Comparison of ENCODE assay signal across 12 mouse cellular contexts in genomic region chrX:16911911-16912310, GRCm38 (mm10). TPM values are rescaled to one million over a fixed set of nuclear protein-coding genes. Genes with fewer than 3 reads are reported as not detected.
DNase-seq lines count a peak whose midpoint lies in the region; ATAC-seq and TF ChIP-seq lines count a peak whose summit lies in the region.
"Had no signal": no experiment of that assay in that cellular context is flagged by ENCODE, and none has a peak within 500 bp of the region (broad histone marks: within the 10 kb centered on the region; RNA-seq: fewer than 3 reads in every experiment).

No protein-coding gene starts in this region.

- H3K27ac ChIP-seq in kidney, embryonic 14.5 days (ENCODE audit: low read depth, low read length): no peak overlapping the region
- H3K27ac ChIP-seq in cortical plate, adult 2 months (ENCODE audit: insufficient read depth, low read length): no peak overlapping the region
- no peak overlapping the region for H3K27ac ChIP-seq in forebrain, embryonic 13.5 days
- H3K27ac ChIP-seq in midbrain, embryonic 10.5 days (replicated peaks): no peak overlapping the region

- DNase-seq in kidney, adult 8-10 months: no peak
- no peak for DNase-seq in midbrain, embryonic 10.5 days (ENCODE audit: low spot score)
- DNase-seq in urinary bladder, adult 18-20 months (ENCODE audit: low spot score in 2 of 2): no peak
- no peak for DNase-seq in natural killer cell, adult 2 months (ENCODE audit: low spot score in 2 of 2)
- DNase-seq in cerebellum, postnatal 4 days (ENCODE audit: low spot score in 2 of 2): no peak
- DNase-seq: right cerebral cortex, postnatal 14 days; thymus, postnatal 36 days had no signal

- H3K36me3 ChIP-seq in kidney, embryonic 14.5 days (ENCODE audit: control insufficient read depth, insufficient read depth, low read length): no peaks in the 10 kb centered on the region
- H3K36me3 ChIP-seq in forebrain, embryonic 13.5 days (ENCODE audit: poor library complexity, severe bottlenecking): no peaks in the 10 kb centered on the region
- H3K36me3 ChIP-seq in midbrain, embryonic 10.5 days: no peaks in the 10 kb centered on the region

- peak overlapping the region; percentile 32; the same call in 1 of the 2 replicates for H3K4me2 ChIP-seq in kidney, embryonic 14.5 days (replicated peaks; ENCODE audit: low read depth, low read length)
- H3K4me2 ChIP-seq in forebrain, embryonic 13.5 days: peak overlapping the region; percentile 58

- no peak overlapping the region for H3K9ac ChIP-seq in kidney, embryonic 14.5 days (ENCODE audit: low read depth, low read length)
- 0 out of 2 replicates have a peak overlapping the region, but pooled peaks have one; percentile 8 for H3K9ac ChIP-seq in forebrain, embryonic 13.5 days

- H3K4me3 ChIP-seq in kidney, embryonic 14.5 days (ENCODE audit: low read length): peak overlapping the region; percentile 22; the same call in 1 of the 2 replicates
- peak overlapping the region; percentile 26; the same call in 1 of the 2 replicates for H3K4me3 ChIP-seq in cortical plate, adult 2 months (ENCODE audit: insufficient read depth, low read length)
- H3K4me3 ChIP-seq in forebrain, embryonic 13.5 days: peak overlapping the region; percentile 33
- H3K4me3 ChIP-seq in midbrain, embryonic 10.5 days: peak overlapping the region; percentile 46

- H3K9me3 ChIP-seq in kidney, embryonic 14.5 days (ENCODE audit: control insufficient read depth, low read length): no peaks in the 10 kb centered on the region
- H3K9me3 ChIP-seq in forebrain, embryonic 13.5 days (replicated peaks): no peaks in the 10 kb centered on the region
- H3K9me3 ChIP-seq in midbrain, embryonic 10.5 days (replicated peaks): no peaks in the 10 kb centered on the region

- no peaks in the 10 kb centered on the region for H3K27me3 ChIP-seq in kidney, embryonic 14.5 days (ENCODE audit: control insufficient read depth, insufficient read depth, low read length)
- no peaks in the 10 kb centered on the region for H3K27me3 ChIP-seq in forebrain, embryonic 13.5 days
- H3K27me3 ChIP-seq in midbrain, embryonic 10.5 days (ENCODE audit: low read depth, poor library complexity, severe bottlenecking): peaks cover 5% of the 10 kb centered on the region; the same call in 1 of the 2 replicates

- ATAC-seq in kidney, embryonic 14.5 days (ENCODE audit: low FRiP score, low TSS enrichment): no peak
- peak; percentile 11; the same call in 1 of the 2 replicates for ATAC-seq in forebrain, embryonic 13.5 days
- ATAC-seq: inflammation-experienced regulatory T-cells, adult 6 months had no signal

- H3K4me1 ChIP-seq in kidney, embryonic 14.5 days (ENCODE audit: control insufficient read depth, insufficient read depth, low read length): no peaks in the 10 kb centered on the region
- peaks cover 1% of the 10 kb centered on the region; the same call in 1 of the 2 replicates for H3K4me1 ChIP-seq in cortical plate, adult 2 months (ENCODE audit: control insufficient read depth, insufficient read depth, low read length)
- H3K4me1 ChIP-seq in forebrain, embryonic 13.5 days: 0 out of 2 replicates have a peak, but pooled peaks cover 5% of the 10 kb centered on the region
- H3K4me1 ChIP-seq in midbrain, embryonic 10.5 days: peaks cover 10% of the 10 kb centered on the region

- TF ChIP-seq POLR2A in cortical plate, adult 2 months (IDR thresholded peaks at IDR 0.05; ENCODE audit: extremely low read depth, insufficient read depth, low read length): no peak

- WGBS in kidney, embryonic 14.5 days: 41% methylated on average over 4 of the region's 4 CpGs
- 21% methylated on average over 4 of the region's 4 CpGs for WGBS in forebrain, embryonic 13.5 days
- WGBS in midbrain, embryonic 10.5 days: 36% methylated on average over 4 of the region's 4 CpGs

- TF ChIP-seq CTCF in cortical plate, adult 2 months (IDR thresholded peaks at IDR 0.05; ENCODE audit: extremely low read depth, insufficient read depth, low read length): no peak

RNA-seq across cellular contexts. Expression of gene Ndp, which starts 0.3 kb away (rescaled TPM):
- polyA plus RNA-seq in kidney, embryonic 14.5 days (2014; fragmentation: Nextera tagmentation; extraction: Ambion mirVana): 2.1 and 2.5 TPM in 2 replicates
- 13.0 and 13.4 TPM in 2 replicates for polyA plus RNA-seq in cortical plate, adult 2 months (2012; rRNA removed)
- 5.7 and 5.8 TPM in 2 replicates for polyA plus RNA-seq in forebrain, embryonic 13.5 days (2015; fragmentation: Nextera tagmentation; extraction: Ambion mirVana)
- 1.9 and 3.3 TPM in 2 replicates for polyA plus RNA-seq in midbrain, embryonic 10.5 days (2016; fragmentation: Nextera tagmentation; extraction: Ambion mirVana)
- polyA plus RNA-seq: inflammation-experienced regulatory T-cells, adult 6 months; liver, adult 2 months had no signal
